Mouse (Mus musculus): ENCODE results near the gene Il12rb2.

The Il12rb2 gene

GRCm38 (mm10) chr6:67292042-67292623 is 83.9 kb downstream of the Il12rb2 start:
- DNase-seq: no peak

GRCm38 (mm10) chr6:67282897-67283296 is 93.1 kb downstream of the Il12rb2 start:
- no peak for DNase-seq

GRCm38 (mm10) chr6:67281614-67282197 is 94.3 kb downstream of the Il12rb2 start:
- DNase-seq: no peak

GRCm38 (mm10) chr6:67277944-67278343 is 98.0 kb downstream of the Il12rb2 start:
- no peak for DNase-seq

- no peak for DNase-seq
Observed at GRCm38 (mm10) chr6:67269459-67269858, 106.5 kb downstream of the Il12rb2 start.

- no peak for DNase-seq
Observed at GRCm38 (mm10) chr6:67268983-67269382, 107.0 kb downstream of the Il12rb2 start.

GRCm38 (mm10) chr6:67268245-67268612 is 107.8 kb downstream of the Il12rb2 start:
- no peak for DNase-seq

- peak; percentile 11 for DNase-seq
Observed at GRCm38 (mm10) chr6:67267408-67268244, 108.4 kb downstream of the Il12rb2 start.

- peak; percentile 98 for DNase-seq
Observed at GRCm38 (mm10) chr6:67266664-67267407, 109.2 kb downstream of the Il12rb2 start.

GRCm38 (mm10) chr6:67266159-67266657 is 109.8 kb downstream of the Il12rb2 start:
- no peak for DNase-seq

GRCm38 (mm10) chr6:67264935-67265334 is 111.1 kb downstream of the Il12rb2 start:
- DNase-seq: no peak

GRCm38 (mm10) chr6:67251095-67251494 is 124.9 kb downstream of the Il12rb2 start:
- DNase-seq: no peak

GRCm38 (mm10) chr6:67244451-67244850 is 131.5 kb downstream of the Il12rb2 start:
- DNase-seq: no peak

- no peak for DNase-seq
Observed at GRCm38 (mm10) chr6:67243765-67244420, 132.1 kb downstream of the Il12rb2 start.
